Mouse (Mus musculus) hindbrain, embryonic 13.5 days (tissue): ENCODE results near the gene Stam2. TPM values are rescaled to one million over a fixed set of nuclear protein-coding genes. Genes with fewer than 3 reads are reported as not detected.
A peak's percentile ranks its signal among the peaks of the same experiment; 100 is the strongest.

Experiments
- ATAC-seq: fragments of 200-750 bp; cut with Nextera tagmentation; 2 replicates; pipeline ENCODE4 v1.8.0; 2017; ENCODE audit warnings: moderate TSS enrichment; ENCODE audit not compliant: low FRiP score
- H3K27ac ChIP-seq: fragments of 300-500 bp; sonication (generic); 2 replicates; pipeline ENCODE4 v1.5.1; 2015; ENCODE audit warnings: inconsistent platforms, mild to moderate bottlenecking, moderate library complexity
- H3K27me3 ChIP-seq: fragments of 300-500 bp; sonication (generic); 2 replicates; pipeline ENCODE4 v1.6.1; 2015; ENCODE audit warnings: mild to moderate bottlenecking, inconsistent platforms
- H3K36me3 ChIP-seq: fragments of 300-500 bp; sonication (generic); 2 replicates; pipeline ENCODE4 v1.6.1; 2015; ENCODE audit warnings: mild to moderate bottlenecking, inconsistent platforms
- H3K4me1 ChIP-seq: fragments of 300-500 bp; sonication (generic); replicated peaks from 2 replicates; pipeline ENCODE4 v1.6.1; 2015; ENCODE audit warnings: inconsistent platforms
- H3K4me2 ChIP-seq: fragments of 300-500 bp; sonication (generic); 2 replicates; pipeline ENCODE4 v1.6.1; 2015; ENCODE audit warnings: inconsistent platforms, mild to moderate bottlenecking, moderate library complexity
- H3K4me3 ChIP-seq: fragments of 300-500 bp; sonication (generic); 2 replicates; pipeline ENCODE4 v1.5.1; 2015; ENCODE audit warnings: mild to moderate bottlenecking, inconsistent platforms
- H3K9ac ChIP-seq: fragments of 300-500 bp; sonication (generic); 2 replicates; pipeline ENCODE4 v1.6.1; 2015; ENCODE audit warnings: mild to moderate bottlenecking, inconsistent platforms
- H3K9me3 ChIP-seq: fragments of 300-500 bp; sonication (generic); 2 replicates; pipeline ENCODE4 v1.6.1; 2016; ENCODE audit warnings: inconsistent platforms
- WGBS: fragments of 180-500 bp; shearing (Covaris S2); methylation state at CpG from one replicate; pipeline ENCODE4 v1.1.7; 2015; 5-methylcytosine and 5-hydroxymethylcytosine counted together
- polyA plus RNA-seq: library from polyadenylated mRNA; unstranded; fragments of >200 nt; fragmentation: Nextera tagmentation; extraction: Ambion mirVana; gene quantifications from 2 replicates; pipeline ENCODE4 v1.2.1, GENCODE M21; 2015

Stam2 gene
- polyA plus RNA-seq, 1 experiment from 2014 or later = 42.0 TPM

GRCm38 (mm10) chr2:52756691-52757090 is 14.6 kb upstream of the Stam2 start:
- Histone ChIP-seq H3K9ac (no peak overlapping the region), H3K27me3 (no peaks in the 10 kb centered on the region), H3K4me2 (no peak overlapping the region), H3K36me3 (no peaks in the 10 kb centered on the region), H3K4me1 (0 out of 2 replicates have a peak, but pooled peaks cover 4% of the 10 kb centered on the region), H3K9me3 (no peaks in the 10 kb centered on the region), H3K4me3 (no peak overlapping the region), H3K27ac (no peak overlapping the region)
- 22% methylated on average over 3 of the region's 3 CpGs for WGBS
- ATAC-seq = no peak

- Histone ChIP-seq H3K36me3 (no peaks in the 10 kb centered on the region), H3K4me1 (0 out of 2 replicates have a peak, but pooled peaks cover 4% of the 10 kb centered on the region), H3K27ac (no peak overlapping the region), H3K4me2 (no peak overlapping the region), H3K9me3 (no peaks in the 10 kb centered on the region), H3K9ac (no peak overlapping the region), H3K27me3 (no peaks in the 10 kb centered on the region), H3K4me3 (no peak overlapping the region)
- no peak for ATAC-seq
- WGBS = 25% methylated on average over 3 of the region's 3 CpGs
Measured at GRCm38 (mm10) chr2:52753573-52754317, 11.7 kb upstream of the Stam2 start.

- ATAC-seq = no peak
Measured at GRCm38 (mm10) chr2:52744099-52744498, 2.0 kb upstream of the Stam2 start.

GRCm38 (mm10) chr2:52741681-52742255 is 313 bp downstream of the Stam2 start:
- H3K9ac ChIP-seq = peak overlapping the region; percentile 85
- peak overlapping the region; percentile 61 for H3K4me2 ChIP-seq
- WGBS = under 1% methylated on average over 54 of the region's 54 CpGs
- peak overlapping the region; percentile 87 for H3K4me3 ChIP-seq
- peak overlapping the region; percentile 98 for H3K27ac ChIP-seq
- ATAC-seq = peak; percentile 94
- H3K36me3 ChIP-seq = peaks cover 3% of the 10 kb centered on the region; the same call in 1 of the 2 replicates
- no peaks in the 10 kb centered on the region for H3K9me3 ChIP-seq
- H3K27me3 ChIP-seq = no peaks in the 10 kb centered on the region
- H3K4me1 ChIP-seq = peaks cover 18% of the 10 kb centered on the region

More at GRCm38 (mm10) chr2:52744099-52744498, 2.0 kb upstream of the Stam2 start:
- Histone ChIP-seq H3K4me1 (peaks cover 18% of the 10 kb centered on the region), H3K9ac (no peak overlapping the region), H3K27me3 (no peaks in the 10 kb centered on the region), H3K27ac (no peak overlapping the region), H3K9me3 (peaks cover 4% of the 10 kb centered on the region; the same call in 1 of the 2 replicates), H3K4me3 (no peak overlapping the region), H3K4me2 (no peak overlapping the region), H3K36me3 (peaks cover 1% of the 10 kb centered on the region; the same call in 1 of the 2 replicates)

- ATAC-seq = no peak
- H3K9ac ChIP-seq = no peak overlapping the region
- peaks cover 18% of the 10 kb centered on the region for H3K4me1 ChIP-seq
- no peaks in the 10 kb centered on the region for H3K9me3 ChIP-seq
- no peaks in the 10 kb centered on the region for H3K27me3 ChIP-seq
- H3K4me3 ChIP-seq = no peak overlapping the region
- H3K36me3 ChIP-seq = peaks cover 4% of the 10 kb centered on the region; the same call in 1 of the 2 replicates
- 78% methylated on average over 4 of the region's 4 CpGs for WGBS
- no peak overlapping the region for H3K27ac ChIP-seq
- H3K4me2 ChIP-seq = peak overlapping the region; percentile 18; the same call in 1 of the 2 replicates
Measured at GRCm38 (mm10) chr2:52740596-52740995, 1.5 kb downstream of the Stam2 start.

- Histone ChIP-seq H3K36me3 (peaks cover 16% of the 10 kb centered on the region), H3K4me1 (peaks cover 13% of the 10 kb centered on the region; the same call in 1 of the 2 replicates), H3K4me2 (no peak overlapping the region), H3K9ac (no peak overlapping the region), H3K27ac (no peak overlapping the region), H3K4me3 (no peak overlapping the region), H3K27me3 (no peaks in the 10 kb centered on the region), H3K9me3 (no peaks in the 10 kb centered on the region)
- 98% methylated on average over 7 of the region's 7 CpGs for WGBS
- ATAC-seq = no peak
Measured at GRCm38 (mm10) chr2:52734504-52734903, 7.6 kb downstream of the Stam2 start.

- Histone ChIP-seq H3K4me1 (peaks cover 13% of the 10 kb centered on the region; the same call in 1 of the 2 replicates), H3K27me3 (no peaks in the 10 kb centered on the region), H3K9ac (no peak overlapping the region), H3K9me3 (no peaks in the 10 kb centered on the region), H3K4me3 (no peak overlapping the region), H3K27ac (no peak overlapping the region), H3K4me2 (no peak overlapping the region), H3K36me3 (peaks cover 13% of the 10 kb centered on the region)
- no peak for ATAC-seq
- 94% methylated on average over 7 of the region's 7 CpGs for WGBS
Measured at GRCm38 (mm10) chr2:52733659-52734058, 8.4 kb downstream of the Stam2 start.

GRCm38 (mm10) chr2:52732611-52733010 is 9.5 kb downstream of the Stam2 start:
- no peak overlapping the region for H3K27ac ChIP-seq

GRCm38 (mm10) chr2:52732001-52732400 is 10.1 kb downstream of the Stam2 start:
- no peaks in the 10 kb centered on the region for H3K27me3 ChIP-seq
- H3K4me3 ChIP-seq = no peak overlapping the region
- no peak overlapping the region for H3K27ac ChIP-seq
- H3K9me3 ChIP-seq = no peaks in the 10 kb centered on the region
- H3K4me1 ChIP-seq = peaks cover 13% of the 10 kb centered on the region; the same call in 1 of the 2 replicates
- H3K9ac ChIP-seq = no peak overlapping the region
- ATAC-seq = no peak
- H3K4me2 ChIP-seq = no peak overlapping the region
- WGBS = 85% methylated on average over 5 of the region's 5 CpGs
- H3K36me3 ChIP-seq = peaks cover 13% of the 10 kb centered on the region

More at GRCm38 (mm10) chr2:52732611-52733010, 9.5 kb downstream of the Stam2 start:
- no peak for ATAC-seq
- Histone ChIP-seq H3K36me3 (peaks cover 13% of the 10 kb centered on the region), H3K27me3 (no peaks in the 10 kb centered on the region), H3K4me3 (no peak overlapping the region), H3K4me2 (no peak overlapping the region), H3K9me3 (no peaks in the 10 kb centered on the region), H3K4me1 (peaks cover 13% of the 10 kb centered on the region; the same call in 1 of the 2 replicates), H3K9ac (no peak overlapping the region)
- 94% methylated on average over 7 of the region's 7 CpGs for WGBS

- no peak for ATAC-seq
- peaks cover 13% of the 10 kb centered on the region for H3K36me3 ChIP-seq
- WGBS = 94% methylated on average over 6 of the region's 6 CpGs
Measured at GRCm38 (mm10) chr2:52730891-52731290, 11.2 kb downstream of the Stam2 start.

GRCm38 (mm10) chr2:52720231-52721025 is 21.7 kb downstream of the Stam2 start:
- H3K4me2 ChIP-seq = 0 out of 2 replicates have a peak overlapping the region, but pooled peaks have one; percentile 17
- H3K4me3 ChIP-seq = no peak overlapping the region
- no peaks in the 10 kb centered on the region for H3K9me3 ChIP-seq
- peaks cover 8% of the 10 kb centered on the region for H3K4me1 ChIP-seq
- 51% methylated on average over 13 of the region's 13 CpGs for WGBS
- no peak overlapping the region for H3K9ac ChIP-seq
- no peaks in the 10 kb centered on the region for H3K27me3 ChIP-seq
- ATAC-seq = no peak
- peaks cover 4% of the 10 kb centered on the region for H3K36me3 ChIP-seq
- no peak overlapping the region for H3K27ac ChIP-seq

More at GRCm38 (mm10) chr2:52730891-52731290, 11.2 kb downstream of the Stam2 start:
- Histone ChIP-seq H3K9me3 (no peaks in the 10 kb centered on the region), H3K4me2 (no peak overlapping the region), H3K9ac (no peak overlapping the region), H3K27me3 (no peaks in the 10 kb centered on the region), H3K27ac (no peak overlapping the region), H3K4me1 (peaks cover 13% of the 10 kb centered on the region; the same call in 1 of the 2 replicates), H3K4me3 (no peak overlapping the region)

GRCm38 (mm10) chr2:52717076-52717475 is 25.0 kb downstream of the Stam2 start:
- H3K36me3 ChIP-seq = peaks cover 32% of the 10 kb centered on the region
- H3K9me3 ChIP-seq = no peaks in the 10 kb centered on the region
- 97% methylated on average over 5 of the region's 5 CpGs for WGBS
- H3K4me3 ChIP-seq = no peak overlapping the region
- peaks cover 8% of the 10 kb centered on the region for H3K4me1 ChIP-seq
- no peak overlapping the region for H3K27ac ChIP-seq
- no peak overlapping the region for H3K4me2 ChIP-seq
- H3K27me3 ChIP-seq = no peaks in the 10 kb centered on the region
- H3K9ac ChIP-seq = no peak overlapping the region
- no peak for ATAC-seq
